Mouse (Mus musculus) kidney, embryonic 16.5 days (tissue): Measurements from ENCODE around the gene Suco. TPM values are rescaled to one million over a fixed set of nuclear protein-coding genes. Genes with fewer than 3 reads are reported as not detected.
A peak's percentile ranks its signal among the peaks of the same experiment; 100 is the strongest.

Experiments
- ATAC-seq: fragments of 200-750 bp; cut with Nextera tagmentation; 2 replicates; pipeline ENCODE4 v1.8.0; 2017; ENCODE audit warnings: moderate TSS enrichment; ENCODE audit not compliant: low FRiP score, low TSS enrichment
- H3K27ac ChIP-seq: fragments of 300-500 bp; sonication (generic); 2 replicates; pipeline ENCODE4 v1.5.1; 2014; ENCODE audit warnings: low read length
- H3K27me3 ChIP-seq: fragments of 300-500 bp; sonication (generic); 2 replicates; pipeline ENCODE4 v1.6.1; 2014; ENCODE audit warnings: low read length, control low read depth, mixed read lengths; ENCODE audit not compliant: insufficient read depth
- H3K36me3 ChIP-seq: fragments of 300-500 bp; sonication (generic); 2 replicates; pipeline ENCODE4 v1.6.1; 2014; ENCODE audit warnings: low read length, control low read depth, mixed read lengths; ENCODE audit not compliant: insufficient read depth
- H3K4me1 ChIP-seq: fragments of 300-500 bp; sonication (generic); 2 replicates; pipeline ENCODE4 v1.6.1; 2014; ENCODE audit warnings: low read length, control low read depth, mixed read lengths; ENCODE audit not compliant: insufficient read depth
- H3K4me2 ChIP-seq: fragments of 300-500 bp; sonication (generic); replicated peaks from 2 replicates; pipeline ENCODE4 v1.6.1; 2014; ENCODE audit warnings: low read depth, low read length
- H3K4me3 ChIP-seq: fragments of 300-500 bp; sonication (generic); 2 replicates; pipeline ENCODE4 v1.5.1; 2014; ENCODE audit warnings: mild to moderate bottlenecking, low read length
- H3K9ac ChIP-seq: fragments of 300-500 bp; sonication (generic); replicated peaks from 2 replicates; pipeline ENCODE4 v1.6.1; 2014; ENCODE audit warnings: low read length
- H3K9me3 ChIP-seq: fragments of 300-500 bp; sonication (generic); 2 replicates; pipeline ENCODE4 v1.6.1; 2016; ENCODE audit warnings: low read length, control low read depth
- WGBS: fragments of 180-500 bp; shearing (Covaris S2); extraction: QIAGEN DNeasy Blood & Tissue Kit; methylation state at CpG from one replicate; pipeline ENCODE4 v1.1.7; 2014; 5-methylcytosine and 5-hydroxymethylcytosine counted together
- polyA plus RNA-seq: library from polyadenylated mRNA; unstranded; fragments of >200 nt; fragmentation: Nextera tagmentation; extraction: Ambion mirVana; gene quantifications from 2 replicates; pipeline ENCODE4 v1.2.1, GENCODE M21; 2015

Suco gene
- polyA plus RNA-seq, 1 experiment from 2014 or later: 22.5 TPM

- H3K4me1 ChIP-seq: peaks cover 12% of the 10 kb centered on the region
- H3K27ac ChIP-seq: no peak overlapping the region
- ATAC-seq: no peak
- H3K4me2 ChIP-seq: no peak overlapping the region
- H3K9ac ChIP-seq: no peak overlapping the region
- H3K27me3 ChIP-seq: no peaks in the 10 kb centered on the region
- WGBS: 37% methylated on average over 7 of the region's 7 CpGs
- H3K9me3 ChIP-seq: no peaks in the 10 kb centered on the region
- H3K4me3 ChIP-seq: no peak overlapping the region
- no peaks in the 10 kb centered on the region for H3K36me3 ChIP-seq
These were observed 37.1 kb upstream of the Suco start for GRCm38 (mm10) chr1:161913648-161913984.

- Histone ChIP-seq H3K4me3 (no peak overlapping the region), H3K4me2 (no peak overlapping the region), H3K9ac (no peak overlapping the region), H3K27me3 (no peaks in the 10 kb centered on the region), H3K9me3 (no peaks in the 10 kb centered on the region), H3K36me3 (no peaks in the 10 kb centered on the region), H3K4me1 (peaks cover 12% of the 10 kb centered on the region), H3K27ac (no peak overlapping the region)
- ATAC-seq: no peak
- 40% methylated on average over 4 of the region's 4 CpGs for WGBS
These were observed 36.6 kb upstream of the Suco start for GRCm38 (mm10) chr1:161912940-161913647.

- Histone ChIP-seq H3K27ac (no peak overlapping the region), H3K36me3 (no peaks in the 10 kb centered on the region), H3K4me1 (peaks cover 18% of the 10 kb centered on the region), H3K27me3 (no peaks in the 10 kb centered on the region), H3K9ac (no peak overlapping the region), H3K4me2 (no peak overlapping the region), H3K9me3 (no peaks in the 10 kb centered on the region), H3K4me3 (no peak overlapping the region)
- ATAC-seq: no peak
- WGBS: 56% methylated on average over 8 of the region's 8 CpGs
These were observed 32.6 kb upstream of the Suco start for GRCm38 (mm10) chr1:161909074-161909473.

- Histone ChIP-seq H3K9ac (no peak overlapping the region), H3K36me3 (no peaks in the 10 kb centered on the region), H3K27me3 (no peaks in the 10 kb centered on the region), H3K9me3 (no peaks in the 10 kb centered on the region), H3K4me3 (no peak overlapping the region), H3K4me2 (no peak overlapping the region), H3K27ac (peak overlapping the region; percentile 36; the same call in 1 of the 2 replicates), H3K4me1 (peaks cover 13% of the 10 kb centered on the region)
- WGBS: 16% methylated on average over 2 of the region's 2 CpGs
- peak; percentile 62 for ATAC-seq
These were observed 31.4 kb upstream of the Suco start for GRCm38 (mm10) chr1:161907795-161908457.

- no peak overlapping the region for H3K27ac ChIP-seq
- 76% methylated on average over 4 of the region's 4 CpGs for WGBS
- ATAC-seq: no peak
These were observed 30.6 kb upstream of the Suco start for GRCm38 (mm10) chr1:161907111-161907510.

GRCm38 (mm10) chr1:161902692-161903452 is 26.4 kb upstream of the Suco start:
- H3K4me3 ChIP-seq: no peak overlapping the region
- H3K36me3 ChIP-seq: no peaks in the 10 kb centered on the region
- 34% methylated on average over 9 of the region's 9 CpGs for WGBS
- peaks cover 13% of the 10 kb centered on the region for H3K4me1 ChIP-seq
- no peak overlapping the region for H3K9ac ChIP-seq
- no peaks in the 10 kb centered on the region for H3K27me3 ChIP-seq
- 0 out of 2 replicates have a peak overlapping the region, but pooled peaks have one; percentile 16 for H3K27ac ChIP-seq
- peak; percentile 63; the same call in 1 of the 2 replicates for ATAC-seq
- no peaks in the 10 kb centered on the region for H3K9me3 ChIP-seq
- no peak overlapping the region for H3K4me2 ChIP-seq

More at GRCm38 (mm10) chr1:161907111-161907510, 30.6 kb upstream of the Suco start:
- Histone ChIP-seq H3K27me3 (no peaks in the 10 kb centered on the region), H3K9ac (no peak overlapping the region), H3K9me3 (no peaks in the 10 kb centered on the region), H3K4me1 (peaks cover 17% of the 10 kb centered on the region), H3K4me2 (no peak overlapping the region), H3K4me3 (no peak overlapping the region), H3K36me3 (no peaks in the 10 kb centered on the region)

- H3K9me3 ChIP-seq: no peaks in the 10 kb centered on the region
- H3K27me3 ChIP-seq: no peaks in the 10 kb centered on the region
- WGBS: 64% methylated on average over 2 of the region's 2 CpGs
- no peak for ATAC-seq
- H3K27ac ChIP-seq: no peak overlapping the region
- peaks cover 17% of the 10 kb centered on the region for H3K4me1 ChIP-seq
- H3K36me3 ChIP-seq: no peaks in the 10 kb centered on the region
- H3K4me2 ChIP-seq: no peak overlapping the region
- no peak overlapping the region for H3K9ac ChIP-seq
- H3K4me3 ChIP-seq: no peak overlapping the region
These were observed 23.6 kb upstream of the Suco start for GRCm38 (mm10) chr1:161900129-161900528.

GRCm38 (mm10) chr1:161897235-161897634 is 20.8 kb upstream of the Suco start:
- Histone ChIP-seq H3K4me1 (peaks cover 8% of the 10 kb centered on the region; the same call in 1 of the 2 replicates), H3K4me3 (no peak overlapping the region), H3K9ac (no peak overlapping the region), H3K27ac (no peak overlapping the region), H3K27me3 (no peaks in the 10 kb centered on the region), H3K9me3 (no peaks in the 10 kb centered on the region), H3K4me2 (no peak overlapping the region), H3K36me3 (no peaks in the 10 kb centered on the region)
- ATAC-seq: no peak
- WGBS: 70% methylated on average over 8 of the region's 8 CpGs

- ATAC-seq: peak; percentile 82; the same call in 1 of the 2 replicates
- 24% methylated on average over 10 of the region's 10 CpGs for WGBS
- Histone ChIP-seq H3K9me3 (no peaks in the 10 kb centered on the region), H3K4me1 (peaks cover 8% of the 10 kb centered on the region; the same call in 1 of the 2 replicates), H3K4me3 (no peak overlapping the region), H3K27me3 (no peaks in the 10 kb centered on the region), H3K4me2 (peak overlapping the region; percentile 8), H3K27ac (no peak overlapping the region), H3K9ac (no peak overlapping the region), H3K36me3 (no peaks in the 10 kb centered on the region)
These were observed 19.6 kb upstream of the Suco start for GRCm38 (mm10) chr1:161896130-161896529.
